Mouse (Mus musculus): ENCODE measurements at regions not wholly inside any gene's neighbourhood (a gene's known extent, or its start where the extent isn't known, plus 50 kb on each side); places are given as distances from the start of the nearest gene placed in this dataset.

GRCm38 (mm10) chr3:50554150-50554549, 110.7 kb upstream of the Slc7a11 start:
- Histone ChIP-seq H3K36me3 (ENCODE audit: control insufficient read depth, insufficient read depth, low read length) (no peaks in the 10 kb centered on the region), H3K4me2 (ENCODE audit: low read length) (no peak overlapping the region), H3K27me3 (replicated peaks; ENCODE audit: control insufficient read depth, insufficient read depth, low read length) (no peaks in the 10 kb centered on the region), H3K9me3 (ENCODE audit: control insufficient read depth, low read length) (no peaks in the 10 kb centered on the region), H3K4me1 (replicated peaks; ENCODE audit: control insufficient read depth, insufficient read depth, low read length) (no peaks in the 10 kb centered on the region), H3K27ac (ENCODE audit: low read depth) (no peak overlapping the region), H3K9ac (ENCODE audit: low read length) (no peak overlapping the region), H3K4me3 (ENCODE audit: low read depth, low read length) (no peak overlapping the region)
- DNase-seq (ENCODE audit: low spot score) (no peak), ATAC-seq (replicated peaks; ENCODE audit: low FRiP score, low TSS enrichment, low read depth) (no peak)
- WGBS = 32% methylated on average over 1 of the region's 1 CpGs

DNA sequence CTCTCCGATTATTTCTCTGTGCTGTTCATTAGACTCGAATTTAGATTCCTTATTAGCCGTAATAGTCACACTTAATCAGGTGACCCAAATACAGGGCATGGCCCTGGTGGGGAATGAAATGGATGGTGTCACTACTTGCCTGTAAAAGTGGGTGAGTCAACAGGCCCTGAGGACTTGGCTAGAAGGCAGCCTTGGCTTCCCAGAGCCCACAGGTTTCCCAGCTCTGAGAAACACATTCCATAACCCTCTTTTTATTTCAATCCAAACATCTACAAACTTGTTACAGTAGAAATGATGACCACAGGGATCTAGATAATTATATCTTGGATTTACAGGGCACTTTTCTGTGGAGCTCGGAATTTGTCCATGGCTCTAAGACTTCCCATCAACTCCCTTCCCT, 105.2 kb upstream of the Slc7a11 start:
- WGBS = 88% methylated on average over 4 of the region's 4 CpGs
- Histone ChIP-seq H3K9ac (ENCODE audit: low read length) (no peak overlapping the region), H3K27me3 (replicated peaks; ENCODE audit: control insufficient read depth, insufficient read depth, low read length) (no peaks in the 10 kb centered on the region), H3K27ac (ENCODE audit: low read depth) (no peak overlapping the region), H3K36me3 (ENCODE audit: control insufficient read depth, insufficient read depth, low read length) (no peaks in the 10 kb centered on the region), H3K4me3 (ENCODE audit: low read depth, low read length) (no peak overlapping the region), H3K4me1 (replicated peaks; ENCODE audit: control insufficient read depth, insufficient read depth, low read length) (no peaks in the 10 kb centered on the region), H3K9me3 (ENCODE audit: control insufficient read depth, low read length) (no peaks in the 10 kb centered on the region), H3K4me2 (ENCODE audit: low read length) (no peak overlapping the region)
- DNase-seq (ENCODE audit: low spot score) (no peak), ATAC-seq (replicated peaks; ENCODE audit: low FRiP score, low TSS enrichment, low read depth) (no peak)

GRCm38 (mm10) chr3:50530654-50531053, 87.2 kb upstream of the Slc7a11 start:
- Histone ChIP-seq H3K9ac (ENCODE audit: low read length) (no peak overlapping the region), H3K27me3 (replicated peaks; ENCODE audit: control insufficient read depth, insufficient read depth, low read length) (no peaks in the 10 kb centered on the region), H3K36me3 (ENCODE audit: control insufficient read depth, insufficient read depth, low read length) (no peaks in the 10 kb centered on the region), H3K4me1 (replicated peaks; ENCODE audit: control insufficient read depth, insufficient read depth, low read length) (no peaks in the 10 kb centered on the region), H3K4me2 (ENCODE audit: low read length) (no peak overlapping the region), H3K4me3 (ENCODE audit: low read depth, low read length) (no peak overlapping the region), H3K9me3 (ENCODE audit: control insufficient read depth, low read length) (0 out of 2 replicates have a peak, but pooled peaks cover 4% of the 10 kb centered on the region), H3K27ac (ENCODE audit: low read depth) (no peak overlapping the region)
- WGBS = 75% methylated on average over 2 of the region's 2 CpGs
- DNase-seq (ENCODE audit: low spot score) (no peak), ATAC-seq (replicated peaks; ENCODE audit: low FRiP score, low TSS enrichment, low read depth) (no peak)

DNA sequence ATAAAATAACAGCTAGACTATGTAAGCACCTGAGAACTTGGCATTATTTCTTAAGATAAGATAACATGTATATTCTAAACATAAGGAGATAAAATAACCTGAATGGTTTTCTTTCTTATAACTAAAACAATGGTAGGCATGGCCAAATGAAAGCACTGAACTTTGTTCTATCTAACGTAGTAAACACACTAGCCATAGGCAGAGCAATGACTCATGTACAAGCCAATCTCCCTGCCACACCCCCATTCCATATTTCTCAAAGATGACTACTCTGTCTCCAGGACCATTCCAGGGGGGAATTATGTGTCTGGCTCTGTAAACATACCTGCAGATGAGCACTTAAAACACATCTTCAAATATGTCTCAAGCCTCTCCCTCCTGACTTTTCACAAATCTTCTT, 80.6 kb upstream of the Slc7a11 start:
- H3K9ac ChIP-seq (ENCODE audit: low read length) = no peak overlapping the region
- no peak for DNase-seq (ENCODE audit: low spot score)
- H3K27me3 ChIP-seq (replicated peaks; ENCODE audit: control insufficient read depth, insufficient read depth, low read length) = no peaks in the 10 kb centered on the region
- ATAC-seq (replicated peaks; ENCODE audit: low FRiP score, low TSS enrichment, low read depth) = no peak
- H3K4me1 ChIP-seq (replicated peaks; ENCODE audit: control insufficient read depth, insufficient read depth, low read length) = no peaks in the 10 kb centered on the region
- no peak overlapping the region for H3K4me2 ChIP-seq (ENCODE audit: low read length)
- no peak overlapping the region for H3K4me3 ChIP-seq (ENCODE audit: low read depth, low read length)
- 77% methylated on average over 1 of the region's 1 CpGs for WGBS
- no peaks in the 10 kb centered on the region for H3K36me3 ChIP-seq (ENCODE audit: control insufficient read depth, insufficient read depth, low read length)
- H3K9me3 ChIP-seq (ENCODE audit: control insufficient read depth, low read length) = no peaks in the 10 kb centered on the region
- no peak overlapping the region for H3K27ac ChIP-seq (ENCODE audit: low read depth)

DNA sequence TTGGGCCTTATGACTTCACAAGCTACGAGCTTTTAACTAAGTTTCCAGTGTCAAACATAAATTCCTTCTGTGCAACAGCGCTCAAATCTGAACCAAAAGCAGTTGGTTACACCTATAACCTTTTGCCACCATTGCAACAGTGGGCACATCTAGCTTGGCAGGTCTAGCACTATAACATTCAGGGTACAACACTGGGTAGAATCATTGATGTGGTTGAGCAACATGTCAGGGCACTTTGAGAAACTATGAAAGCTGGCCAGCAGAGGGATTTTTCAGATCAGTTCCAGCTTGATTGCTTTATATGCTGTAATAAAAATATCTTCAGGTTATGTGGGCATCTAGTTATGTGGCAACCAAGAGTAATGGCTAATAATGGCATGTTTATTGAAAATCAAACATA, 63.8 kb upstream of the Slc7a11 start:
- H3K4me1 ChIP-seq (replicated peaks; ENCODE audit: control insufficient read depth, insufficient read depth, low read length) = no peaks in the 10 kb centered on the region
- no peak for ATAC-seq (replicated peaks; ENCODE audit: low FRiP score, low TSS enrichment, low read depth)

More for the DNA sequence above, 63.8 kb upstream of the Slc7a11 start:
- Histone ChIP-seq H3K27ac (ENCODE audit: low read depth) (no peak overlapping the region), H3K9ac (ENCODE audit: low read length) (no peak overlapping the region), H3K9me3 (ENCODE audit: control insufficient read depth, low read length) (no peaks in the 10 kb centered on the region), H3K36me3 (ENCODE audit: control insufficient read depth, insufficient read depth, low read length) (no peaks in the 10 kb centered on the region), H3K4me3 (ENCODE audit: low read depth, low read length) (no peak overlapping the region), H3K27me3 (replicated peaks; ENCODE audit: control insufficient read depth, insufficient read depth, low read length) (no peaks in the 10 kb centered on the region), H3K4me2 (ENCODE audit: low read length) (no peak overlapping the region)
- DNase-seq (ENCODE audit: low spot score) = no peak
- 90% methylated on average over 2 of the region's 2 CpGs for WGBS

Data from intestine, embryonic 14.5 days (tissue).